Comparison of ENCODE assay signal across 18 mouse cellular contexts in genomic region chrX:112255513-112255912, GRCm38 (mm10). TPM values are rescaled to one million over a fixed set of nuclear protein-coding genes. Genes with fewer than 3 reads are reported as not detected.
DNase-seq lines count a peak whose midpoint lies in the region; ATAC-seq lines count a peak whose summit lies in the region.
"Had no signal": no experiment of that assay in that cellular context is flagged by ENCODE, and none has a peak within 500 bp of the region (broad histone marks: within the 10 kb centered on the region; RNA-seq: fewer than 3 reads in every experiment).

No protein-coding gene starts in this region.

- no peaks in the 10 kb centered on the region for H3K27me3 ChIP-seq in heart, embryonic 16.5 days (ENCODE audit: control insufficient read depth, insufficient read depth, low read length)
- H3K27me3 ChIP-seq: embryonic facial prominence, embryonic 15.5 days; limb, embryonic 15.5 days; lung, embryonic 15.5 days had no signal

- no peak overlapping the region for H3K27ac ChIP-seq in heart, embryonic 16.5 days (ENCODE audit: low read length)
- H3K27ac ChIP-seq: embryonic facial prominence, embryonic 15.5 days; limb, embryonic 15.5 days; lung, embryonic 15.5 days had no signal

- H3K4me3 ChIP-seq in heart, embryonic 16.5 days (ENCODE audit: low read length) = no peak overlapping the region
- H3K4me3 ChIP-seq: embryonic facial prominence, embryonic 15.5 days; limb, embryonic 15.5 days; lung, embryonic 15.5 days had no signal

- H3K9ac ChIP-seq in heart, embryonic 16.5 days (ENCODE audit: low read length) = no peak overlapping the region
- H3K9ac ChIP-seq: embryonic facial prominence, embryonic 15.5 days; limb, embryonic 15.5 days; lung, embryonic 15.5 days had no signal

- no peak for ATAC-seq in heart, embryonic 16.5 days (replicated peaks; ENCODE audit: extremely low read depth, insufficient read depth, low FRiP score)
- ATAC-seq: CD4-positive, CD25-positive, alpha-beta regulatory T cell, adult 4 months; forebrain, embryonic 16.5 days had no signal

- H3K4me2 ChIP-seq in heart, embryonic 16.5 days (ENCODE audit: low read depth, low read length) = peak overlapping the region; percentile 9; the same call in 1 of the 2 replicates
- H3K4me2 ChIP-seq: embryonic facial prominence, embryonic 15.5 days; limb, embryonic 15.5 days; lung, embryonic 15.5 days had no signal

- intact Hi-C loops in heart, postnatal 36 days (cut with DNase I) = no loop called here

- DNase-seq in heart, postnatal 36 days = no peak
- DNase-seq in Muller cell, postnatal 12 days (ENCODE audit: inconsistent ontology term) = peak; percentile 29
- peak; percentile 9 for DNase-seq in layer of hippocampus, adult 9-11 months
- peak; percentile 20 to 54 for DNase-seq in right cerebral cortex, postnatal 10 days (ENCODE audit: low spot score in 2 of 2)
- no peak for DNase-seq in kidney, postnatal 14 days
- DNase-seq in urinary bladder, adult 18-20 months (ENCODE audit: low spot score in 2 of 2) = no peak
- DNase-seq: cerebellum, postnatal 25 days; heart, adult 11 months; heart, postnatal 4 days; kidney, postnatal 10 days had no signal

- H3K4me1 ChIP-seq in heart, embryonic 16.5 days (ENCODE audit: control insufficient read depth, insufficient read depth, low read length) = no peaks in the 10 kb centered on the region
- H3K4me1 ChIP-seq: embryonic facial prominence, embryonic 15.5 days; limb, embryonic 15.5 days; lung, embryonic 15.5 days had no signal

- 54% methylated on average over 2 of the region's 2 CpGs for WGBS in heart, embryonic 16.5 days

- H3K9me3 ChIP-seq in heart, embryonic 16.5 days (replicated peaks; ENCODE audit: control insufficient read depth, low read length) = no peaks in the 10 kb centered on the region
- H3K9me3 ChIP-seq: embryonic facial prominence, embryonic 15.5 days; limb, embryonic 15.5 days; lung, embryonic 15.5 days had no signal

- H3K36me3 ChIP-seq in heart, embryonic 16.5 days (ENCODE audit: control insufficient read depth, insufficient read depth) = no peaks in the 10 kb centered on the region
- H3K36me3 ChIP-seq: embryonic facial prominence, embryonic 15.5 days; limb, embryonic 15.5 days; lung, embryonic 15.5 days had no signal

RNA-seq across cellular contexts. Expression of gene 4933403O08Rik, which starts 16.7 kb away (rescaled TPM):
- not detected in 2 replicates for polyA plus RNA-seq in heart, embryonic 16.5 days (2015; fragmentation: Nextera tagmentation; extraction: Ambion mirVana)
- total RNA-seq in heart, postnatal 36 days (2021) = not detected
- total RNA-seq: heart, postnatal 4 days; megakaryocyte-erythroid progenitor cell, adult 5-6 weeks had no signal
- polyA plus RNA-seq: CD4-positive, CD25-positive, alpha-beta regulatory T cell, adult 4 months; embryonic facial prominence, embryonic 15.5 days; forebrain, embryonic 16.5 days; lung, embryonic 15.5 days; spleen, adult 2 months had no signal

RNA-seq across cellular contexts. Expression of gene Apool, which starts 55.6 kb away (rescaled TPM):
- 84.4 and 87.8 TPM in 2 replicates for polyA plus RNA-seq in heart, embryonic 16.5 days (2015; fragmentation: Nextera tagmentation; extraction: Ambion mirVana)
- 10 to 100 TPM; 66.0 to 74.5 TPM for total RNA-seq in heart, postnatal 36 days (2021)

Comparison
In these comparisons a context has a peak if more than half of its experiments do, and no peak if none do; other contexts are left out.
1. DNase-seq: peak in Muller cell, postnatal 12 days (single experiment), layer of hippocampus, adult 9-11 months (single experiment) and right cerebral cortex, postnatal 10 days (2 of 2); none in heart, postnatal 36 days (0 of 2), kidney, postnatal 14 days (single experiment) and urinary bladder, adult 18-20 months (0 of 2).